Mouse (Mus musculus) myocyte (in vitro differentiated cells): ENCODE results near the gene Camta1.

Experiments used
- CEBPB ChIP-seq: IDR thresholded peaks from 2 replicates; pipeline ENCODE4 v1.6.1; 2011; ENCODE audit warnings: mild to moderate bottlenecking, moderate library complexity; ENCODE audit not compliant: poor library complexity, insufficient read depth, severe bottlenecking
- E2F4 ChIP-seq: IDR thresholded peaks from one replicate; pipeline ENCODE4 v1.6.1; 2011; ENCODE audit warnings: mild to moderate bottlenecking, control low read depth, moderate library complexity; ENCODE audit not compliant: insufficient read depth
- MAX ChIP-seq: IDR thresholded peaks from one replicate; pipeline ENCODE4 v1.6.1; 2011; ENCODE audit warnings: low read depth, mild to moderate bottlenecking, control low read depth
- POLR2A ChIP-seq: IDR thresholded peaks from one replicate; pipeline ENCODE4 v1.6.1; 2011; ENCODE audit warnings: low read depth, mild to moderate bottlenecking, control low read depth, moderate library complexity; ENCODE audit not compliant: insufficient read length
- REST ChIP-seq: IDR thresholded peaks from one replicate; pipeline ENCODE4 v1.6.1; 2011; ENCODE audit warnings: mild to moderate bottlenecking, control low read depth, moderate library complexity; ENCODE audit not compliant: insufficient read depth, insufficient read length
- SRF ChIP-seq: IDR thresholded peaks from one replicate; pipeline ENCODE4 v1.6.1; 2011; ENCODE audit warnings: low read depth; ENCODE audit not compliant: control insufficient read depth, insufficient read length
- TCF12 ChIP-seq: IDR thresholded peaks from one replicate; pipeline ENCODE4 v1.6.1; 2011; ENCODE audit warnings: mild to moderate bottlenecking, control low read depth; ENCODE audit not compliant: poor library complexity, insufficient read depth, severe bottlenecking
- USF1 ChIP-seq: IDR thresholded peaks from one replicate; pipeline ENCODE4 v1.6.1; 2011; ENCODE audit warnings: low read depth, mild to moderate bottlenecking, control low read depth, moderate library complexity

DNA sequence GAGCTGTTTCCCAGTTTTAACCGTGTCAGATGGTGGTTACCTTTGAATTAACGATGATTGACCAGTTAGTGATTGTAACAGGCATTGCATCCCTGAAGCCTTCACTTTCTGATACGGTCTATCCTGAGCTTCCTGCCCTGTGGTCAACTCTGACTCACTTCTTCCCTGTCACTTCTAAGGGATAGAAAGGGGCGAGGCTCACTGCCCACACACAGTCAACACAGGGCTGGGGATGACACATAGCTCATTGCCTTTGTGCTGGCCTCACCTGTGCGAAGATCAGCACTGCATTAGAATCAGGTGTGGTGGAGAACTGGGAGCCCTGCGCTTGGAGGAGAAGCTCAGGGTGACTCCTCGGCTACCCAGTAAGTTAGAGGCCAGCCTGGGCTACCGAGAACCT is 892.7 kb downstream of the Camta1 start:
- no peak for TF ChIP-seq SRF
- no peak for TF ChIP-seq POLR2A
- TF ChIP-seq E2F4, result no peak
- no peak for TF ChIP-seq USF1
- TF ChIP-seq CEBPB, result no peak
- TF ChIP-seq REST, result no peak
- no peak for TF ChIP-seq TCF12
- TF ChIP-seq MAX, result no peak
